Mouse (Mus musculus) heart, adult 2 months (tissue): Measurements from ENCODE around the gene Slc4a4. TPM values are rescaled to one million over a fixed set of nuclear protein-coding genes. Genes with fewer than 3 reads are reported as not detected.

Experiments used
- DNase-seq, 2 experiments: peaks; one replicate each; pipeline ENCODE4 v3.0.0; 2021
- H3K27ac ChIP-seq: fragments of 200-600 bp; 2 replicates; pipeline ENCODE4 v1.8.1; 2022
- H3K27me3 ChIP-seq: fragments of 200-500 bp; 2 replicates; pipeline ENCODE4 v1.6.1; 2012; ENCODE audit warnings: mild to moderate bottlenecking, low read length, inconsistent platforms, mixed read lengths; ENCODE audit not compliant: control insufficient read depth, insufficient read depth
- H3K36me3 ChIP-seq: fragments of 200-500 bp; 2 replicates; pipeline ENCODE4 v1.6.1; 2012; ENCODE audit warnings: low read length, inconsistent platforms; ENCODE audit not compliant: control insufficient read depth, insufficient read depth
- H3K4me1 ChIP-seq: fragments of 200-500 bp; 2 replicates; pipeline ENCODE4 v1.6.1; 2011; ENCODE audit warnings: low read length; ENCODE audit not compliant: control insufficient read depth, insufficient read depth
- H3K4me3 ChIP-seq: fragments of 200-600 bp; 2 replicates; pipeline ENCODE4 v1.8.1; 2022
- H3K79me2 ChIP-seq: fragments of 200-500 bp; replicated peaks from 2 replicates; pipeline ENCODE4 v1.6.1; 2012; ENCODE audit warnings: mild to moderate bottlenecking, inconsistent platforms, low read length, moderate library complexity, mixed read lengths; ENCODE audit not compliant: control insufficient read depth, insufficient read depth
- H3K9ac ChIP-seq: fragments of 200-500 bp; 2 replicates; pipeline ENCODE4 v1.6.1; 2012; ENCODE audit warnings: low read depth, mild to moderate bottlenecking, control low read depth, inconsistent platforms, low read length, mixed read lengths
- CTCF ChIP-seq: fragments of 200-600 bp; IDR thresholded peaks from 2 replicates; pipeline ENCODE4 v1.8.1; 2022; ENCODE audit warnings: antibody characterized with exemption, mild to moderate bottlenecking, moderate library complexity
- EP300 ChIP-seq: fragments of 200-500 bp; IDR thresholded peaks from 2 replicates; pipeline ENCODE4 v1.6.1; 2011; ENCODE audit warnings: low read depth, low read length, control low read depth; ENCODE audit not compliant: insufficient read depth
- POLR2A ChIP-seq: fragments of 200-500 bp; IDR thresholded peaks from 2 replicates; pipeline ENCODE4 v1.6.1; 2011; ENCODE audit warnings: mild to moderate bottlenecking, low read depth, low read length, control low read depth; ENCODE audit not compliant: insufficient read depth
- WGBS: fragments of 180-500 bp; shearing (Covaris S2); methylation state at CpG from one replicate; pipeline ENCODE4 v1.1.7; 2018; 5-methylcytosine and 5-hydroxymethylcytosine counted together
- intact Hi-C: fragments of 180-260 bp; cut with DNase I; formaldehyde crosslinking; loops from one replicate; pipeline ENCODE4 v1.15.1; 2025
- polyA plus RNA-seq: library from polyadenylated mRNA; depleted of rRNA; stranded (reverse); fragments of >200 nt; gene quantifications from 2 replicates; pipeline ENCODE4 v1.2.3, GENCODE M21; 2012
- total RNA-seq, 2 experiments: library from RNA; stranded (reverse); gene quantifications; 2 replicates each; pipeline ENCODE4 v1.2.3; 2021

Slc4a4 gene
- total and polyA plus RNA-seq, 3 experiments, result 4.9 to 25.5 (median 19.4) TPM

GRCm38 (mm10) chr5:88887556-88888412, 1.2 kb downstream of the Slc4a4 start:
- Histone ChIP-seq H3K27me3 (no peaks in the 10 kb centered on the region), H3K9ac (peak overlapping the region; percentile 91), H3K36me3 (no peaks in the 10 kb centered on the region), H3K79me2 (no peaks in the 10 kb centered on the region), H3K27ac (peak overlapping the region; percentile 59; the same call in 1 of the 2 replicates), H3K4me3 (peak overlapping the region; percentile 67), H3K4me1 (peaks cover 1% of the 10 kb centered on the region; the same call in 1 of the 2 replicates)
- intact Hi-C loops, result no loop called here
- peak; percentile 12 to 27 for DNase-seq
- no peak for TF ChIP-seq POLR2A
- no peak for TF ChIP-seq CTCF
- no peak for TF ChIP-seq EP300
- WGBS, result 2% methylated on average over 29 of the region's 29 CpGs

GRCm38 (mm10) chr5:88888413-88888700, 1.7 kb downstream of the Slc4a4 start:
- TF ChIP-seq CTCF (no peak), EP300 (no peak), POLR2A (no peak)
- no peaks in the 10 kb centered on the region for H3K27me3 ChIP-seq
- no peaks in the 10 kb centered on the region for H3K36me3 ChIP-seq
- peak overlapping the region; percentile 3; the same call in 1 of the 2 replicates for H3K9ac ChIP-seq
- no peaks in the 10 kb centered on the region for H3K79me2 ChIP-seq
- H3K27ac ChIP-seq, result 0 out of 2 replicates have a peak overlapping the region, but pooled peaks have one; percentile 15
- intact Hi-C loops, result no loop called here
- H3K4me1 ChIP-seq, result peaks cover 1% of the 10 kb centered on the region; the same call in 1 of the 2 replicates
- H3K4me3 ChIP-seq, result peak overlapping the region; percentile 67
- 19% methylated on average over 8 of the region's 8 CpGs for WGBS
- DNase-seq, result no peak

- H3K27ac ChIP-seq, result no peak overlapping the region
- TF ChIP-seq CTCF, result peak; percentile 62
- no peak for TF ChIP-seq POLR2A
- no peaks in the 10 kb centered on the region for H3K79me2 ChIP-seq
- WGBS, result 30% methylated on average over 4 of the region's 4 CpGs
- H3K4me1 ChIP-seq, result peaks cover 1% of the 10 kb centered on the region; the same call in 1 of the 2 replicates
- intact Hi-C loops, result no loop called here
- H3K9ac ChIP-seq, result no peak overlapping the region
- H3K4me3 ChIP-seq, result no peak overlapping the region
- no peaks in the 10 kb centered on the region for H3K36me3 ChIP-seq
- H3K27me3 ChIP-seq, result no peaks in the 10 kb centered on the region
- peak in 1 of 2 experiments; percentile 14 for DNase-seq
Measured at GRCm38 (mm10) chr5:88889326-88889725, 2.7 kb downstream of the Slc4a4 start.

GRCm38 (mm10) chr5:88890146-88890545, 3.5 kb downstream of the Slc4a4 start:
- Histone ChIP-seq H3K79me2 (no peaks in the 10 kb centered on the region), H3K4me3 (no peak overlapping the region), H3K27me3 (no peaks in the 10 kb centered on the region), H3K36me3 (no peaks in the 10 kb centered on the region), H3K27ac (no peak overlapping the region), H3K9ac (no peak overlapping the region), H3K4me1 (peaks cover 1% of the 10 kb centered on the region; the same call in 1 of the 2 replicates)
- TF ChIP-seq CTCF, result no peak
- no peak for TF ChIP-seq POLR2A
- no peak for TF ChIP-seq EP300
- DNase-seq, result no peak
- WGBS, result 79% methylated on average over 4 of the region's 4 CpGs
- intact Hi-C loops, result no loop called here

- intact Hi-C loops, result no loop called here
- H3K9ac ChIP-seq, result no peak overlapping the region
- no peaks in the 10 kb centered on the region for H3K4me1 ChIP-seq
- no peaks in the 10 kb centered on the region for H3K27me3 ChIP-seq
- H3K4me3 ChIP-seq, result no peak overlapping the region
- no peak for DNase-seq
- WGBS, result 88% methylated on average over 6 of the region's 6 CpGs
- H3K27ac ChIP-seq, result no peak overlapping the region
- TF ChIP-seq EP300 (no peak), POLR2A (no peak), CTCF (no peak)
- H3K79me2 ChIP-seq, result 0 out of 2 replicates have a peak, but pooled peaks cover 1% of the 10 kb centered on the region
- no peaks in the 10 kb centered on the region for H3K36me3 ChIP-seq
Measured at GRCm38 (mm10) chr5:88896574-88896973, 10.0 kb downstream of the Slc4a4 start.

- H3K4me1 ChIP-seq, result no peaks in the 10 kb centered on the region
- no peaks in the 10 kb centered on the region for H3K36me3 ChIP-seq
- WGBS, result 75% methylated on average over 4 of the region's 4 CpGs
- no peaks in the 10 kb centered on the region for H3K79me2 ChIP-seq
- no peak for TF ChIP-seq EP300
- TF ChIP-seq CTCF, result no peak
- TF ChIP-seq POLR2A, result no peak
- no peak for DNase-seq
- no peak overlapping the region for H3K4me3 ChIP-seq
- H3K27me3 ChIP-seq, result no peaks in the 10 kb centered on the region
- intact Hi-C loops, result no loop called here
- H3K9ac ChIP-seq, result no peak overlapping the region
- no peak overlapping the region for H3K27ac ChIP-seq
Measured at GRCm38 (mm10) chr5:88903111-88903510, 16.5 kb downstream of the Slc4a4 start.
